Mouse (Mus musculus): Measurements from ENCODE around the gene Nav2.

- no peak for TF ChIP-seq GATA1 (IDR thresholded peaks at IDR 0.05; ENCODE audit: borderline replicate concordance, low read length)
- no peak for TF ChIP-seq FLI1 (IDR thresholded peaks at IDR 0.05; ENCODE audit: low read length)
These were observed 333.7 kb downstream of the Nav2 start for GRCm38 (mm10) chr7:49242261-49242660.
